Mouse (Mus musculus) liver, embryonic 13.5 days (tissue): ENCODE measurements at regions not wholly inside any gene's neighbourhood (a gene's known extent, or its start where the extent isn't known, plus 50 kb on each side); places are given as distances from the start of the nearest gene placed in this dataset.
"Not testable (repeated sequence)": the region's sequence is repeated elsewhere in the genome, so short reads cannot be mapped to it uniquely, and the experiment has no call there.

Experiments used
- ATAC-seq: fragments of 200-750 bp; cut with Nextera tagmentation; 2 replicates; pipeline ENCODE4 v1.8.0; 2017; ENCODE audit warnings: low read depth, mild to moderate bottlenecking, moderate number of reproducible peaks, moderate library complexity
- DNase-seq: peaks from one replicate; pipeline ENCODE4 v3.0.0; 2022
- H3K27ac ChIP-seq: fragments of 300-500 bp; sonication (generic); 2 replicates; pipeline ENCODE4 v1.5.1; 2015; ENCODE audit warnings: moderate library complexity, mild to moderate bottlenecking, inconsistent platforms
- H3K27me3 ChIP-seq: fragments of 300-500 bp; sonication (generic); 2 replicates; pipeline ENCODE4 v1.6.1; 2015; ENCODE audit warnings: mild to moderate bottlenecking, inconsistent platforms
- H3K36me3 ChIP-seq: fragments of 300-500 bp; sonication (generic); 2 replicates; pipeline ENCODE4 v1.6.1; 2015; ENCODE audit warnings: mild to moderate bottlenecking, inconsistent platforms
- H3K4me1 ChIP-seq: fragments of 300-500 bp; sonication (generic); replicated peaks from 2 replicates; pipeline ENCODE4 v1.6.1; 2015; ENCODE audit warnings: inconsistent platforms
- H3K4me2 ChIP-seq: fragments of 300-500 bp; sonication (generic); 2 replicates; pipeline ENCODE4 v1.6.1; 2015; ENCODE audit warnings: inconsistent platforms, mild to moderate bottlenecking, moderate library complexity
- H3K4me3 ChIP-seq: fragments of 300-500 bp; sonication (generic); replicated peaks from 2 replicates; pipeline ENCODE4 v1.5.1; 2015; ENCODE audit warnings: mild to moderate bottlenecking, inconsistent platforms
- H3K9ac ChIP-seq: fragments of 300-500 bp; sonication (generic); 2 replicates; pipeline ENCODE4 v1.6.1; 2015; ENCODE audit warnings: mild to moderate bottlenecking, inconsistent platforms
- H3K9me3 ChIP-seq: fragments of 300-500 bp; sonication (generic); replicated peaks from 2 replicates; pipeline ENCODE4 v1.6.1; 2016; ENCODE audit warnings: inconsistent platforms
- WGBS: fragments of 180-500 bp; shearing (Covaris S2); methylation state at CpG from one replicate; pipeline ENCODE4 v1.1.7; 2015; ENCODE audit not compliant: insufficient replicate concordance; 5-methylcytosine and 5-hydroxymethylcytosine counted together

DNA sequence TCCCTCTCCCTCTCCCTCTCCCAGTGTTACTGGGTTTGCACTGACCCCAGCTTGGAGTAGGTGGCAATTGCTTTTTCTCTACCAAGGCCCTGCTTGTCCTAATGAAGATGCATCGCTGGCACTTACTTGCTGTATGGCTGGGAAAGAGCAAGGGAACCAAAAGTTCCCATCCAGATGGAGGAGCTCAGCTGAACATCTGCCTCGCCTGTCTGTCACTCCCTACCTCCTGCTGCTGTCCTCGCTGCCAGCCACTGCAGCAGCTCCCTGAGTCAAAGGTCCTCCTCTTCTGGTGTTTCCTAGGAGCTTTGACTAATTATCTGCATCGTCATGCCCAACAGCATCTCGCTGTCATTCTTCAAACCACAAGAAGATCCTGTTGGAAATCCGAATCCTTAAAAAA lies 203.4 kb downstream of the Mat2b start:
- no peak overlapping the region for H3K27ac ChIP-seq
- H3K4me3 ChIP-seq, result no peak overlapping the region
- WGBS, result 12% methylated on average over 6 of the region's 6 CpGs
- H3K36me3 ChIP-seq, result no peaks in the 10 kb centered on the region
- ATAC-seq (no peak), DNase-seq (no peak)
- H3K9me3 ChIP-seq, result no peaks in the 10 kb centered on the region
- H3K27me3 ChIP-seq, result no peaks in the 10 kb centered on the region
- H3K9ac ChIP-seq, result no peak overlapping the region
- H3K4me1 ChIP-seq, result no peaks in the 10 kb centered on the region
- H3K4me2 ChIP-seq, result no peak overlapping the region

GRCm38 (mm10) chr11:40478171-40478570 lies 216.8 kb downstream of the Mat2b start:
- not testable (repeated sequence) for ATAC-seq, H3K27me3 ChIP-seq, H3K27ac ChIP-seq, H3K4me1 ChIP-seq, H3K9ac ChIP-seq, H3K36me3 ChIP-seq, DNase-seq, H3K4me2 ChIP-seq, H3K9me3 ChIP-seq, H3K4me3 ChIP-seq
- 34% methylated on average over 6 of the region's 6 CpGs for WGBS

DNA sequence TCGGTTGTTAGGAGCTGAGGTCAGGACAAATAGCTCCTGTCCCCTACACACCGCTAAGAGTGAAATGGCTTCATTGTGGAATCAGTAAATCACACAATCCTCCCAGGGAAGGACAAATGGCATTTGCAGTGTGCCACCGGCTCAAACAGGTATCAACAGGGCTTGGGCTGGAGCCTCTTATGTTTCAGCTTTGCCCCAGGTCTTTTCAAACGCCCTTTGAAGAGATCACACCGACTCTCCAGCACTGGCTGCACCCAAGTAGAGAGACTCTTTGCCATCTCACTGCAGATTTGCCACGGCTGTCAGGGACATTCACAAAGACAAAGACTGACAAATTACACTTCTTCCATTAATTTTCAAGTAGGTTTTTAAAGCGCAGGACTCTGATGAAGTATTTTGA lies 217.7 kb downstream of the Mat2b start:
- Histone ChIP-seq H3K4me3 (no peak overlapping the region), H3K27me3 (no peaks in the 10 kb centered on the region), H3K27ac (no peak overlapping the region), H3K9ac (no peak overlapping the region), H3K36me3 (no peaks in the 10 kb centered on the region), H3K4me1 (no peaks in the 10 kb centered on the region), H3K9me3 (no peaks in the 10 kb centered on the region), H3K4me2 (no peak overlapping the region)
- ATAC-seq, result no peak
- WGBS, result 33% methylated on average over 7 of the region's 7 CpGs
- no peak for DNase-seq

DNA sequence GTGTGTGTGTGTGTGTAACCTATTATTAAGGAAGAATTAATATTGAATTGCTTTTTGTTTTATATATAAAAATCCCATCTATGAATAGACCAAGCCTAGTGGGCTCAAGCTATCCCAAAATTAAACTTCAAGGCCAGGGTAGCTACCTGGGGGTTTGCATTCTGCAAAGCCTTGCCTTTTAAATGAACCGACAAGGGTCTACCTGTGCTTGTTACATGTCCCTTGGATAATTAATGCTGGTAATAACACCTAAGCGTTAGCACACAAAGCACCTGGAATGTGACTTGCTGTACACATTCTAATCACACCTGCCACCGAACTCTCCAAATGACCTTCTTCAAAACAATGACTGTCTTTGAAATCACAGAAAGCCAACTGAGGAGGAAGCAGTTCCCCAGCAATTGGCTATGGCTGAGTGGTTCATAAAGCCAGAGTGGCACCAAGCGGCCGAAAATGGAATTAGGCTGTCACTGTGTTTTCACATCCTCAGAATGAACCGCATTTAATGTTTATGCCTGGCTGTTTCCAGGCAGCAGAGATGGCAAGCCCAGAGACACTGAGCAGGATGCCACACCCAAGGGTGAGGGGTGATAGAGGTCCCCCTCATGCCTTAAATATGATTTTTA lies 225.8 kb downstream of the Mat2b start:
- 31% methylated on average over 6 of the region's 6 CpGs for WGBS
- no peak for ATAC-seq

GRCm38 (mm10) chr11:40456571-40456970 lies 238.4 kb downstream of the Mat2b start:
- H3K4me2 ChIP-seq, result no peak overlapping the region
- no peaks in the 10 kb centered on the region for H3K4me1 ChIP-seq
- no peak overlapping the region for H3K27ac ChIP-seq
- DNase-seq (no peak), ATAC-seq (no peak)
- H3K36me3 ChIP-seq, result no peaks in the 10 kb centered on the region
- 66% methylated on average over 6 of the region's 6 CpGs for WGBS
- no peak overlapping the region for H3K4me3 ChIP-seq
- no peaks in the 10 kb centered on the region for H3K9me3 ChIP-seq
- H3K27me3 ChIP-seq, result no peaks in the 10 kb centered on the region
- no peak overlapping the region for H3K9ac ChIP-seq

More for the DNA sequence above, 225.8 kb downstream of the Mat2b start:
- no peaks in the 10 kb centered on the region for H3K36me3 ChIP-seq
- H3K9me3 ChIP-seq, result no peaks in the 10 kb centered on the region
- no peak for DNase-seq
- no peaks in the 10 kb centered on the region for H3K27me3 ChIP-seq
- no peaks in the 10 kb centered on the region for H3K4me1 ChIP-seq
- no peak overlapping the region for H3K4me2 ChIP-seq
- H3K9ac ChIP-seq, result no peak overlapping the region
- H3K4me3 ChIP-seq, result no peak overlapping the region
- H3K27ac ChIP-seq, result no peak overlapping the region

GRCm38 (mm10) chr11:40454994-40455393 lies 240.0 kb downstream of the Mat2b start:
- not testable (repeated sequence) for DNase-seq, H3K9ac ChIP-seq, H3K36me3 ChIP-seq, H3K27me3 ChIP-seq, H3K4me1 ChIP-seq, H3K4me3 ChIP-seq, ATAC-seq, H3K4me2 ChIP-seq, H3K27ac ChIP-seq, H3K9me3 ChIP-seq

DNA sequence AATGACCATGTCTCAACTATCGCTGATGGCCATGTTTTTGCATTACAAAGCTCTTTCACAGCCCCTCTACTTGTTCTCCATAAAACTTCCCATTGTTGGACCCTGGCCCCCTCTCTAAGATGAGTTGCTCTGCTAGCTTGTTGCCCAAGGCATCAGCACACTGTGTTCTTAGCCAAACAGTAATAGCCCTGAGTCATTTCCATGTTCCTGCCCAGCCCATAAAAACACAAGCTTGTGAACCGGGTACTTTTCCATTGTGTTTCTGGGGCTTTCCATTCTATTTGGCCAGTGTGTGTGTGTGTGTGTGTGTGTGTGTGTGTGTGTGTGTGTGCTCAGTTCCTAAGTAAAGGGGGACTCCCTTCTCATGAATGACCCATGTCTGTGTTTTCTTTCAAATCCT lies 248.2 kb downstream of the Mat2b start:
- Histone ChIP-seq H3K36me3 (no peaks in the 10 kb centered on the region), H3K27ac (no peak overlapping the region), H3K4me3 (no peak overlapping the region), H3K4me2 (no peak overlapping the region), H3K27me3 (no peaks in the 10 kb centered on the region), H3K4me1 (no peaks in the 10 kb centered on the region), H3K9me3 (no peaks in the 10 kb centered on the region), H3K9ac (no peak overlapping the region)
- DNase-seq, result no peak
- WGBS, result 72% methylated on average over 2 of the region's 2 CpGs
- no peak for ATAC-seq

GRCm38 (mm10) chr11:40434002-40434401 lies 261.0 kb downstream of the Mat2b start:
- no peak for ATAC-seq
- WGBS, result 66% methylated on average over 1 of the region's 1 CpGs

DNA sequence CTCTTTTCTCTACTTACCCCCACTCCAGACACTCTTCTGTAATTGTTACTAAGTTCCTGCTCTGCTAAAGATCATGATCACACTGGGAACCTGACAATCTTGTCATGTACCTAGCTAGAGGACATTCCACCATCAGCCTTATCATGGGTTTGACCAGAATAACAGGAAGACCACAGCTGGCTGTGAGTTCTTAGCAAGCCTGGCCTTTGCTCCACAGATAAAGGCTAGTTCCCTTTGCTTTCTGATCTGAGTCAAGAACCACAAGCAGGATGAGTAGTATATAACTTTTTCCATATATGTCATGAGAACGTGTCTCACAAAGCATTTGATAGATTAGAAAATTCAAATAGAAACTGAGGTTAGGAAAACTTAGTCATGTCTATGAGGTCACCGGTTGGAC lies 266.1 kb downstream of the Mat2b start:
- ATAC-seq (no peak), DNase-seq (no peak)
- Histone ChIP-seq H3K27me3 (no peaks in the 10 kb centered on the region), H3K4me2 (no peak overlapping the region), H3K36me3 (no peaks in the 10 kb centered on the region), H3K4me3 (no peak overlapping the region), H3K9me3 (no peaks in the 10 kb centered on the region), H3K4me1 (no peaks in the 10 kb centered on the region), H3K27ac (no peak overlapping the region), H3K9ac (no peak overlapping the region)
- 56% methylated on average over 2 of the region's 2 CpGs for WGBS

More at GRCm38 (mm10) chr11:40434002-40434401, 261.0 kb downstream of the Mat2b start:
- H3K9ac ChIP-seq, result no peak overlapping the region
- no peak overlapping the region for H3K27ac ChIP-seq
- no peak overlapping the region for H3K4me3 ChIP-seq
- no peaks in the 10 kb centered on the region for H3K4me1 ChIP-seq
- no peaks in the 10 kb centered on the region for H3K9me3 ChIP-seq
- no peak for DNase-seq
- H3K4me2 ChIP-seq, result no peak overlapping the region
- H3K27me3 ChIP-seq, result no peaks in the 10 kb centered on the region
- H3K36me3 ChIP-seq, result no peaks in the 10 kb centered on the region

- no peaks in the 10 kb centered on the region for H3K36me3 ChIP-seq
- no peaks in the 10 kb centered on the region for H3K9me3 ChIP-seq
- 55% methylated on average over 3 of the region's 3 CpGs for WGBS
- ATAC-seq (no peak), DNase-seq (no peak)
- no peaks in the 10 kb centered on the region for H3K27me3 ChIP-seq
- no peak overlapping the region for H3K27ac ChIP-seq
- H3K4me2 ChIP-seq, result no peak overlapping the region
- no peak overlapping the region for H3K4me3 ChIP-seq
- H3K4me1 ChIP-seq, result no peaks in the 10 kb centered on the region
- no peak overlapping the region for H3K9ac ChIP-seq
Measured at GRCm38 (mm10) chr11:40424316-40424715, 270.7 kb downstream of the Mat2b start.

DNA sequence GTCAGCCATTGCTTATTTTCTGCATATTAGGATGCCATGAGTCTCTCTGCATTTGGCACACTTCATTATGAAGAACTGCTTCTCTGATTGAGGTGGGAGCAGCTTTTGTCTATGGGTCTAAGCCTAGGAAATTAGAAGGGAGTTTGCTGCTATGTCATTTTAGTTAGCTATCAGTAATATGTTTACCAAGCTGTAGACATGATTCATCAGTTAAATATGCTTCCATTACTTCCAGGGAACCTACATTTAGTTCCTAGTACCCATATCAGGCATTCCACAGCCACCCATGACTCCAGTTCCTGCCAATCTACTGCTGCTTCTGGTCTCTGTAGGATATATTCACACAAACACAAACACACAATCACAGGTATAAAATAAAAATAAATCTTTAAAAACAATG lies 287.4 kb downstream of the Mat2b start:
- no peak overlapping the region for H3K4me3 ChIP-seq
- no peak overlapping the region for H3K27ac ChIP-seq
- no peaks in the 10 kb centered on the region for H3K36me3 ChIP-seq
- no peak overlapping the region for H3K4me2 ChIP-seq
- ATAC-seq, result no peak
- H3K27me3 ChIP-seq, result no peaks in the 10 kb centered on the region
- H3K9me3 ChIP-seq, result no peaks in the 10 kb centered on the region
- H3K9ac ChIP-seq, result no peak overlapping the region
- no peaks in the 10 kb centered on the region for H3K4me1 ChIP-seq
- no peak for DNase-seq

DNA sequence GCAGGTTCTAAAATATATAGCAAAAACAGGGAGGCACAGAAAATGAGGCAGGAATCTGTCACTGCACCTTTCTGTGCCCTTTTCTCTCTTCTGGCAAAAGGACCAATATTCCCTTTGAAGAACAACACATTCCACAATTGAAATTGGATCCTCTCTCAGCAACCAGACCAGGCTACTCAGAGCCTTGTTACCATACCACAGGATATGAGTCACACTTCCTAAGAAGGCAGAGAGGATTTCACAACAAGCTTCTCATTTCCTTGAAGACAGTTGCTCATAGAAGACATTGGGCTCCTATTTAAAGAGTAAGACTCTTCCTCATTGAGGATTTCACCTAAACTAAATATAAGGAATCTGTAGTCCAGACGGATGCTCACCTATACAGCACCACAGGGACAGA lies 292.8 kb downstream of the Mat2b start:
- no peak for ATAC-seq

More for the DNA sequence above, 292.8 kb downstream of the Mat2b start:
- H3K27ac ChIP-seq, result no peak overlapping the region
- no peak overlapping the region for H3K4me3 ChIP-seq
- no peak overlapping the region for H3K4me2 ChIP-seq
- no peaks in the 10 kb centered on the region for H3K4me1 ChIP-seq
- no peaks in the 10 kb centered on the region for H3K36me3 ChIP-seq
- no peak overlapping the region for H3K9ac ChIP-seq
- H3K9me3 ChIP-seq, result no peaks in the 10 kb centered on the region
- no peak for DNase-seq
- 16% methylated on average over 1 of the region's 1 CpGs for WGBS
- H3K27me3 ChIP-seq, result no peaks in the 10 kb centered on the region
